ENCODE assay signal across 8 mouse cellular contexts in genomic region chr10:86778398-86779116, GRCm38 (mm10). TPM values are rescaled to one million over a fixed set of nuclear protein-coding genes. Genes with fewer than 3 reads are reported as not detected.
DNase-seq lines count a peak whose midpoint lies in the region; ATAC-seq lines count a peak whose summit lies in the region.

Gene Nt5dc3, plus strand, starts transcription at chr10:86779005.

- H3K9me3 ChIP-seq in hindbrain, embryonic 14.5 days (ENCODE audit: control insufficient read depth, low read length): no peaks in the 10 kb centered on the region

- no peaks in the 10 kb centered on the region for H3K36me3 ChIP-seq in hindbrain, embryonic 14.5 days (replicated peaks; ENCODE audit: control insufficient read depth, insufficient read depth)

- H3K27me3 ChIP-seq in hindbrain, embryonic 14.5 days (ENCODE audit: control insufficient read depth, insufficient read depth, low read length): peaks cover 3% of the 10 kb centered on the region; the same call in 1 of the 2 replicates

- ATAC-seq in hindbrain, embryonic 14.5 days (ENCODE audit: low FRiP score): peak; percentile 96

- under 1% methylated on average over 43 of the region's 44 CpGs for WGBS in hindbrain, embryonic 14.5 days

- DNase-seq in R1 (ENCODE audit: low read depth, low spot score): peak; percentile 93
- DNase-seq in cerebellum, postnatal 25 days: peak; percentile 97 to 98
- DNase-seq in frontal cortex, postnatal 25 days (ENCODE audit: low spot score in 2 of 2): peak; percentile 75 to 83
- DNase-seq in hindbrain, embryonic 14.5 days (ENCODE audit: low spot score): peak; percentile 90
- DNase-seq in layer of hippocampus, postnatal 36 days: peak; percentile 93
- DNase-seq in lung, postnatal 36 days: peak; percentile 99
- peak; percentile 97 for DNase-seq in retina, postnatal 1 day
- peak; percentile 96 for DNase-seq in urinary bladder, adult 18-20 months (ENCODE audit: low spot score in 2 of 2)

- H3K27ac ChIP-seq in hindbrain, embryonic 14.5 days: peak within 1 kb of the TSS; percentile 75

- H3K4me1 ChIP-seq in hindbrain, embryonic 14.5 days (replicated peaks; ENCODE audit: control insufficient read depth, insufficient read depth, low read length): peaks cover 15% of the 10 kb centered on the region

- H3K4me3 ChIP-seq in hindbrain, embryonic 14.5 days (replicated peaks; ENCODE audit: low read length): peak within 1 kb of the TSS; percentile 69

- H3K9ac ChIP-seq in hindbrain, embryonic 14.5 days: peak within 1 kb of the TSS; percentile 67

- peak within 1 kb of the TSS; percentile 83 for H3K4me2 ChIP-seq in hindbrain, embryonic 14.5 days (replicated peaks)

RNA-seq across cellular contexts. Expression of gene Nt5dc3, which starts in this region (rescaled TPM):
- polyA plus RNA-seq in hindbrain, embryonic 14.5 days (2014; fragmentation: Nextera tagmentation; extraction: Ambion mirVana): 17.3 and 19.3 TPM in 2 replicates
- total RNA-seq in layer of hippocampus, postnatal 36 days (2021): 100 to 1,000 TPM; 133 to 138 TPM

Comparison
In these comparisons a context has a peak if more than half of its experiments do, and no peak if none do; other contexts are left out.
1. Peak in every context shown above with its lines: DNase-seq, ATAC-seq, H3K4me3 ChIP-seq and H3K27ac ChIP-seq.